Mouse (Mus musculus) olfactory bulb, adult 2 months (tissue): Measurements from ENCODE around the gene Dis3l2. TPM values are rescaled to one million over a fixed set of nuclear protein-coding genes. Genes with fewer than 3 reads are reported as not detected.
A peak's percentile ranks its signal among the peaks of the same experiment; 100 is the strongest.

Experiments used
- H3K27ac ChIP-seq: fragments of 200-500 bp; 2 replicates; pipeline ENCODE4 v1.5.1; 2012; ENCODE audit warnings: low read depth, low read length; ENCODE audit not compliant: insufficient read depth
- H3K4me1 ChIP-seq: fragments of 200-500 bp; 2 replicates; pipeline ENCODE4 v1.6.1; 2012; ENCODE audit warnings: low read length; ENCODE audit not compliant: control insufficient read depth, insufficient read depth
- H3K4me3 ChIP-seq: fragments of 200-500 bp; 2 replicates; pipeline ENCODE4 v1.5.1; 2012; ENCODE audit warnings: mild to moderate bottlenecking, low read depth, low read length, moderate library complexity; ENCODE audit not compliant: insufficient read depth
- CTCF ChIP-seq: fragments of 200-500 bp; IDR thresholded peaks from 2 replicates; pipeline ENCODE4 v1.5.1; 2012; ENCODE audit warnings: low read depth, mild to moderate bottlenecking, low read length, moderate library complexity; ENCODE audit not compliant: insufficient read depth
- POLR2A ChIP-seq: fragments of 200-500 bp; IDR thresholded peaks from 2 replicates; pipeline ENCODE4 v1.6.1; 2012; ENCODE audit warnings: mild to moderate bottlenecking, low read depth, low read length, moderate library complexity; ENCODE audit not compliant: insufficient read depth
- WGBS: fragments of 180-500 bp; shearing (Covaris S2); methylation state at CpG from one replicate; pipeline ENCODE4 v1.1.7; 2018; 5-methylcytosine and 5-hydroxymethylcytosine counted together
- polyA plus RNA-seq: library from polyadenylated mRNA; stranded (reverse); fragments of >200 nt; gene quantifications from 2 replicates; pipeline ENCODE4 v1.2.4, GENCODE M21; 2012; ENCODE audit warnings: low replicate concordance; ENCODE audit not compliant: missing spikeins, insufficient read depth, insufficient read length

Gene Dis3l2
- not detected in 2 replicates for polyA plus RNA-seq

DNA sequence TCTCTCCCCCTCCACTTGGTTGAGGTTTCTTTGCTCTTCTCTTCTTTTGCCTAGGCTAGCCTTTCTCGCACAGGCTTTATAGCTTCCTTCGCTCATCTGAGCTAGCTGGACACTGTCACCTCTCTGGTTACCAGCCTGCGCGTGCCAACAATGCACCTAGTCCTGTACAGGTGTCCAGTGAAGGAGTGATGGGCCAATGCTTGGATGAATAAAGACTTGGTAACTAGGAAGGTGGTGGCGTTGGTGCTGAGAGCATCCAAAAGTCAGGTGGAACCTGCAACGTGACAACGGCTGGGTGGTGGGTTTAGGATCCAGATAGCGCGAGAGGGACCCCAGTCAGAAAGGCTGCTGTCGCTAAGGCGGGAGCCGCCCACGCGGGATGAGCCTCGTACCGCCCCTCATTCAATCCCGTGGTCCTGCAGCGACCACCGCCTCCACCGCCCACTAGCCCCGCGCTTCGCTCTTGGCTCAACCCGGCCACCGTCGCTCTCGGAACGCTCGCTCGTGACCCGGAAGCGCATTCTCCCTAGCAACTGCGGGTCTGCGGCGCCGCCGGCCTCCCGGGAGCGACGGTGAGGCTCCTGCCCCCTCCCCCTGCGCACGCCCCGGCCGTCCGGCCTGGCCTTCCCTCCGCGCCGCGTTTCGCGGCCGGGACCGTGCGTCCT, at the start of gene Dis3l2:
Gene Dis3l2, plus strand, starts transcription at position 509 of the 665 bp plus-strand sequence.
- TF ChIP-seq POLR2A (peak; percentile 72), CTCF (no peak)
- peaks cover 6% of the 10 kb centered on the region for H3K4me1 ChIP-seq
- 3% methylated on average over 51 of the region's 54 CpGs for WGBS
- H3K4me3 ChIP-seq, result peak within 1 kb of the TSS; percentile 83
- peak within 1 kb of the TSS; percentile 43 for H3K27ac ChIP-seq

DNA sequence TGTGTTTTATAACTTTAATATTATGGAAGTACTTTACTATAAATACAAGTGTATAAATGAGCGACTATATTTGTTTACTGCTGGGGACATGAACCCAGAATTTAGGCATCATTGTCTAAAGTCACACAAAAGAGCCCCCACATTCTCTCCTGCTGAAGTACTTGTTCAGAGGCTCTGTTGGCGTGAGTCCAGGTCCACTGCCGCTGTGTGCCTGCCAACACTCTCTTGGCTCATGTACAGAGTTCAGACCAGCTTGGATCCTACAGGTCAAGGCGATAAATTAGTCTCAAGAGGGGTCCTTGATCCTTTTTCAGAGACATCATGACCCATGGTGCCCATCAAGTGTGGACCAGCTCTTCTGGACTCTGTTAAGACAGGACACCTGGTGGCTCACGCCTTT, 46.5 kb upstream of the Dis3l2 start:
- TF ChIP-seq POLR2A, result no peak
- TF ChIP-seq CTCF, result no peak
- no peak overlapping the region for H3K27ac ChIP-seq
- 55% methylated on average over 5 of the region's 5 CpGs for WGBS

DNA sequence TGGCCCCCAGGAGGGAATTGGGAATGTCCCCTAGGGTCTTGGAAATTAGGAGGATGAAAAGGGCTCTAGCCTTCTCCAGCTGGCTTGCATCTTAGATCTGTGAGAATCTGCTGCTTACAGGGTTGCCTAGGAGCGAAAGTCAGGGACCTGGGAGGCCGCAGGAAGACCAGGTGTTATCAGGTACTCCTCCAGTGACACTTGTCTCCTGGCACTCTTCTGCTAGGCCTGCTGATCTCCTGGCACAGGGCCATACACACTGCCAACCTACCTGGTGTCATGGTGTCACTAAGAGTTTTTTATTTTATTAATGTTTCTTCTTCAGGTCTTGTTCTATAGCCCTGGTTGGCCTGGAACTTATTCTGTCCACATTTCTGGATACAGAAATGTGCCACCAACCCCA, 38.5 kb upstream of the Dis3l2 start:
- TF ChIP-seq POLR2A (no peak), CTCF (no peak)
- Histone ChIP-seq H3K4me1 (peaks cover 6% of the 10 kb centered on the region), H3K27ac (no peak overlapping the region), H3K4me3 (no peak overlapping the region)
- WGBS, result 96% methylated on average over 2 of the region's 2 CpGs

More for the DNA sequence above, 46.5 kb upstream of the Dis3l2 start:
- H3K4me1 ChIP-seq, result no peaks in the 10 kb centered on the region
- no peak overlapping the region for H3K4me3 ChIP-seq

DNA sequence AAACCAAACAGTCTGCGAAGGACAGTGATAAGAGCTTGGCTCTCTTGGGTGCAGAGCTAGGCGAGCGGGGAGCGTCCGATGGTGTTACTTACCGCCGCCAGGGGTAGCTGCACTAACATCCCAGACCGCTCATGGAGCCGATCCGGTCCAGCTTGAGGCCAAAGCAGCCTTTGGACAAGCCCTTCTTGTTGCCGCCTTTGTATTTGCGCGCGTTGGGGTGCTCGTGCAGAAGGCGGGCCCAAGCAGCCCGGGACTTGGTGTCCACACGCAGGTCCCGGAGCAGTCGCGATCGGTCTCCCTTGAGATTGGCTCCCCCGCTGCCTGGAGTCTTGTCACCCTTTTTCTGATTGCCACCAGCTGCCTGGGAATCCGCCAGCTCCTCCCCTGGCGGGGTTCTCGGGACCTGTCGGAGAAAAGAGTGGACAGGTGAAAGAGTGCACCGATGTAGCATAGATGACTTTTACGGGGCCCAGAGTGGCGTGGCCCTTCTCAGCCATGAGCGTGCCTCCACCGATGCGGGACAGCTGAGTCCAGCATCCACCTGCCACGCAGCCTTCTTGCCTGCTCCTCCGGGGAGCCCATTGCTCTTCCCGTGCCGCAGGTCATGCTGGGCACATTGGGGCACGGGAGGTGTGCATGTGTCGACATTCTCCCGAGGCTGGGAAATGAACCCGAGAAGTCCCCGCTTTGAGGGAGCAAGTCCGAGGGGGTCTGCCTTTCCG, 33.9 kb upstream of the Dis3l2 start:
- H3K27ac ChIP-seq, result no peak overlapping the region
- 1% methylated on average over 44 of the region's 44 CpGs for WGBS
- peaks cover 11% of the 10 kb centered on the region for H3K4me1 ChIP-seq
- H3K4me3 ChIP-seq, result peak overlapping the region; percentile 56
- no peak for TF ChIP-seq POLR2A
- TF ChIP-seq CTCF, result peak; percentile 82

DNA sequence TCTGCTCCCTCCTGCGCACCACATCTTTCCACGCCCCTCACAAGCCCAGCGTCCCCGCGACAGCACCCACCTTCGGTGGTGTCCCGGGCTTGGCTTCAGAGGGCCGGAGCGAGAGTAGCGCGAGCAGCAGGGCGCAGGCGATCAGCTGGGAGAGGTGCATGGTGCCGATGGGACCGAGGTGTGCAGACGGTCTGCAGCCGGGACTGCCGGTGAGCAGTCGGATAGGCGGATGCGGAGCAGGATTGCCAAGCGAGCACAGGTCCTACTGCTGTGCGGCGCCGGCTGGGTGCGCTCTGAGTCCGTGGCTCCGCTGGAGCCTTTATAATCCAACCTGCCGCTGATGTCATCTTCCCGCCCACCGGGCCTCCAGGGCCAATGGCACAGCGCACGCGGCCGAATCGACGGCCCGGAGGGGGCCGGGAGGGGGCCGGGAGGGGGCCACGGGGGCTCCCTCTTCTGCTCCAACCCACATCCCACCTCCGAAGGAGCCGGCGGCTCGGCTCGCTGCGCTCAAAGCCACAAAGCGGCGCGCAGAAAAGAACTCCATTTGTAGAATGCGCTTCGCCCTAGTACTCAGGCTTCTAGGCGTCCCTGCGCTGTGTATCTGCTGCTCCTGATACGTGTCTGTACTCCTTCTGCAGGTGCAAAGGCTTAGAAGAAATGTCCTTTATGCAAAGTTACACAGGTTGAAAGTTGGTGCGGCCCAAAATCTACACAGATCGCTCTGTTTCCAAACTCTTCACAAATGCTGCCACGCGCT, 33.1 kb upstream of the Dis3l2 start, which contains the start of gene Nppc:
Gene Nppc, minus strand, starts transcription at position 293 of the 760 bp plus-strand sequence.
- Histone ChIP-seq H3K4me1 (peaks cover 11% of the 10 kb centered on the region), H3K4me3 (peak within 1 kb of the TSS; percentile 56), H3K27ac (no peak within 1 kb of the TSS)
- TF ChIP-seq POLR2A (peak; percentile 38; the same call in 1 of the 2 replicates), CTCF (no peak)
- 4% methylated on average over 59 of the region's 59 CpGs for WGBS

DNA sequence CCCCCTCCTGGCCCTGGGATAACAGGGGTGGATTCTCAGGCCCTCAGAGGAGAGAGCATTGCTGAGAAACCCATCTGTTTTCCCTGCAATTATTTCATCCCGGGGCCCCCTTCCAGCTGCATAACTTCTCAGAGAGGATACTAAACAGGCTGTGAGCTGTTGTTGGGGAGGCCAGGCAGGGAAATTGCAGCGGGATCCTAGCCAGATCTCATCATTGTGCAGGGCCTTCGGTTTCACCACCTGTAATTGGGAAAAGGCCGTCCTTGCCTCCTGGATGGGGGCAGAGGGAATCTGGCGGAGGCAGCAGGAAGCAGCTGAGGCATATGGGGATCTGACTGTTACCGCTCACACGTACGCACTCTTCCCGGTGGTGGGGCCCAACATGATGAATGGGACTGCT, 29.2 kb upstream of the Dis3l2 start:
- TF ChIP-seq CTCF, result no peak
- no peak for TF ChIP-seq POLR2A
- H3K4me1 ChIP-seq, result peaks cover 11% of the 10 kb centered on the region
- WGBS, result 64% methylated on average over 9 of the region's 9 CpGs
- H3K4me3 ChIP-seq, result no peak overlapping the region
- no peak overlapping the region for H3K27ac ChIP-seq

DNA sequence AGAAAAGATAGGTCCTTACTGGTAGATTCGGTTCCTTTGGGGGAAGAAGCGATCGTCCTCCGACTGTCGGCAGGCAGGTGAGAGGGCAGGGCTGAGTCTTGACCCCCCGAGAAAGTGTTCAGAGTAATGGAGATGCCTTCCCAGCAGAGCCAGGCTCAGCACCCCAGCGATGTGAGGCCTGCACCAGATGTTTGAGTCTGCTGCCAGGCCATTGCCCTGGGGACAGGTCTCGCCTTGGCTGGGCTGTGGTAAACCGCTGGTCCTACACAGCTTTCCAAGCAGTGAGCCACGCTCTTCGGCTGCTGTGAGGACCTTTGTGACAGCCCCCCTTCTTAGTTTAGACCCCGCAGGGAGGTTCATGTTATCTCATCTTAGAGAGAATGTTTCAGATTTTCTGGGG, 28.5 kb upstream of the Dis3l2 start:
- no peak overlapping the region for H3K4me3 ChIP-seq
- H3K27ac ChIP-seq, result no peak overlapping the region
- H3K4me1 ChIP-seq, result peaks cover 5% of the 10 kb centered on the region; the same call in 1 of the 2 replicates
- WGBS, result 95% methylated on average over 12 of the region's 12 CpGs
- TF ChIP-seq POLR2A (no peak), CTCF (no peak)

DNA sequence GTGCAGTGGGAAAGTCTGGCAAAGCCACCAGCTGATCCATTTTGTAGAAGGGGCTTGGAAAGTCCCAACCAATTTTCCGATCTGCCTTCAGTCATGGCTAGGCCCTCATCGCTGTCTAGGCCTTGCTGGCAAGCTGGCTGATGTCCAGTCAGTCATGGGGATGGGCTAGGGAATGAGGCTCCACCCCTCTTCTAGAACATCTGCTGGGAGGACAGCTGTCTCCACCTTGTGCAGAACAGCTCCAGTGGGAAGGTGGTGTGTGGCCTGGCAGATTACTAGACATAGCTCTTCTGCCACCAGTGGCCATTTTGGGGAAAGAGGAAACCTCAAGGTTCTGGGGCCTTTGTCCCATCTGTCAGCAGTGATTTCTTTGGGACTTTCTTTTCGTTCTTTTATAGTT, 26.0 kb upstream of the Dis3l2 start:
- H3K4me1 ChIP-seq, result peaks cover 3% of the 10 kb centered on the region; the same call in 1 of the 2 replicates
- no peak overlapping the region for H3K27ac ChIP-seq
- WGBS, result 88% methylated on average over 3 of the region's 3 CpGs
- no peak overlapping the region for H3K4me3 ChIP-seq
- TF ChIP-seq POLR2A, result no peak
- TF ChIP-seq CTCF, result no peak
